Mouse (Mus musculus): ENCODE results near the gene Foxp1.

The Foxp1 gene

DNA sequence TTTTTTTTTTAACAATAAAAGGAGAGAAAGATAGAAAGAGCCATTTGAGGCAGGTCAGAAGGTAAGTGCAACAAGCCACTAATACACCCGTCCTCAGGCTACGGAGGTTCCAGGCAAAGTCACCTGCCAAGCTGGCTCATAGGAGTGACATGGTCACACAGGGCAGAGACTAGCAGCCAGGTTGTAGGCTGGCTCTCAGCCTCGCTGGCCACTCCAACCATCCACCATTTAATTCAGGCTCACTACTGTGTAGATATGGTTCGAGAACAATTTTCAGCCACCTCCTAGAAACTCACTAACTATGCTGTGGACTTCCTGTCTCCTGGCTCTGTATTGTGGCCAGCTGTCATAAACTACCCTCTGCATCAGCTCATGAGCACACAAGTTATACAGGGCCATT lies 161.9 kb downstream of the Foxp1 start:
- DNase-seq (ENCODE audit: low read depth, low spot score): no peak

- DNase-seq (ENCODE audit: low read depth, low spot score): no peak
Measured at GRCm38 (mm10) chr6:99359765-99360499, 162.6 kb downstream of the Foxp1 start.

GRCm38 (mm10) chr6:99359036-99359698 lies 163.4 kb downstream of the Foxp1 start:
- no peak for DNase-seq (ENCODE audit: low read depth, low spot score)

DNA sequence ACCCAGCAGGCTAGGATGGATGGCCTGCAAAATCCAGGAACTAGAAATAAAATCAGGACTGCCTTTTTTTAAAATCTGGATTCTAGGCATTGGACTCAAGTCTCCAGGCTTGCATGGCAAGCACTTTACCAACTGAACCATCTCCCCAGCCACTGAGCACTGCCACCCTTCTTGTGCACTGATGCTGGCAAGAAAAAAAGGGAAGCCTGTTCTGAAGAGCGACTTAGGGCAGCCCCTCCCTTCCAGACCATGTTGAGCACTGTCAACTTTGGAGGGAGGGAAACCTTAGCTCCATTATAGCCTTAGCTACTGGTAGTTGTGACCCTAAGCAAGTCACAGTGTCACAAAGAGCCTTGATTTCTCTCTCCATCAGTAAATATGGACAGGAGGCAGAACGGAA lies 164.6 kb downstream of the Foxp1 start:
- no peak for DNase-seq (ENCODE audit: low read depth, low spot score)

- no peak for DNase-seq (ENCODE audit: low read depth, low spot score)
Measured at GRCm38 (mm10) chr6:99354338-99354737, 168.2 kb downstream of the Foxp1 start.

DNA sequence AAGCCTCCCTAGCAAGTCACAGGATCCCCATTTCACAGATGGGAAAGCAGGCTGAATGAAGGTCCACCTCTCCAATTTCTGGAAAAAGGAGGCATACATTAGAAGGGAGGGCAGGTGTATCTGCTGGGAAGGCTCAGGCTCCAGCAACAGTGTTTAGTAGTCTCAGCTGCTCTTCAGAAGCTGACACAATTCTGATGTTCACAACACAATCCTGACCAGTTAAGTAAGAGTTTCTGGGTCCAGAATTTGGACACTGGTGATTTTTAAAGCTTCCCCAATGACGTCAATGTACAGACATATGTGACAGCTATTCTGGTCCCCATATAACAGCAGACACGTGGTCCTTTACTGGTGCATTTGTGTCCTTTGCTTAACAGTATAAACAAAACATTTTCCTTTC lies 169.1 kb downstream of the Foxp1 start:
- DNase-seq (ENCODE audit: low read depth, low spot score): no peak

- DNase-seq (ENCODE audit: low read depth, low spot score): peak; percentile 67
Measured at GRCm38 (mm10) chr6:99350566-99350965, 172.0 kb downstream of the Foxp1 start.

DNA sequence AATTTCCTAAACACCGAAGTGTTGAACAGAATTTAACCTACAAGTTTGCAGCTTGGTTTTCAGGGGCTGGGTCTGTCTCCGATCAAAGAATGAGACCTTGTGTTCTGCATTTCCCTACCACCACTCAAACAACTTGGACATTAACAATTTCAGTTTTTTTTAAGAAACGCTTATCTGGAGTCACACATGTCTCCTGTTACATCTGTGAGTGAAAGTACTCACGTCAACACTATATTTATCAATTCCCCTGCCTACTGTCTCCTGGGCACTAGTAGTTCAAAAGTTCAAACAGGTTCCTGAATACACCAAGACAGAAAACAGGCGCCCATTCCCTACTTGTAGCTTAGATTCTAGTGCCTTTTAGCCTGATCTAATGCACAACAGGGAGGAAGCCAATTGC lies 172.4 kb downstream of the Foxp1 start:
- DNase-seq (ENCODE audit: low read depth, low spot score): no peak

DNA sequence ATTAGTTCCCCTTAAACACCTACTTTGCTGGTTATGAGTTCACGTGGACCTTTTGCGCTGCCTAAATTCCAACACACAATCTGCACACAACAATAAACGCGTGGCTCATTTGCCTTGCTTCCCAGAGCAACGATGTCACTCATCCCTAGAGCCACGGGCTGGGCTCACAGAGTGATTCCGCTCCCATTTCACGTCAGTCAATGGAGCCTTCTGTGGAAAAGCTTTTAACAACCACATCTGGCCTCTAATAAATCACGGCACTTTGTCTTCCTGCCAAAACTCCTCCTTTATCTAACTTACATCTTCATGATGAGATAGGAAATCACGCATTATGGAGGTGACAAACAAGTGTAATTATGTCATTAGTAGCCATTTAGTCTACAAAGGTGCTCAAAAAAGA lies 174.7 kb downstream of the Foxp1 start:
- DNase-seq (ENCODE audit: low read depth, low spot score): no peak

DNA sequence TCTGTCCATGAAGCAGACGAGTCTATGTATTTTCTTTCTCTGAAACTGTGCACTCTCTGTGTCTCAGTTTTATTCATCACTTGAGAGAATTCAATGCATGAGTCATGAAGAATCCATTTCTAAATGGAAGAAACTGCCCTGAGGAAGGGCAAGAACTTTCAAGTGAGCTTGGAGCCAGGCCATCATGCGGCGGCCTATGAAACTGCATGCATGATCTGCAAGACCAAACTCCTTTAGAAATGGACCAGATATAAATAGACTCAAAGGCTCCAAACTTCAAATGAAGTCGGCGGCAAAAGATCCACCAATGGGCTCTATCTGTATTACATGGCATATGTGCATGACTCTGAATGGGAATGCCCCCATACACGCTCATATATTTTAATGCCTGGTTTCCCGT lies 177.6 kb downstream of the Foxp1 start:
- DNase-seq (ENCODE audit: low read depth, low spot score): no peak

DNA sequence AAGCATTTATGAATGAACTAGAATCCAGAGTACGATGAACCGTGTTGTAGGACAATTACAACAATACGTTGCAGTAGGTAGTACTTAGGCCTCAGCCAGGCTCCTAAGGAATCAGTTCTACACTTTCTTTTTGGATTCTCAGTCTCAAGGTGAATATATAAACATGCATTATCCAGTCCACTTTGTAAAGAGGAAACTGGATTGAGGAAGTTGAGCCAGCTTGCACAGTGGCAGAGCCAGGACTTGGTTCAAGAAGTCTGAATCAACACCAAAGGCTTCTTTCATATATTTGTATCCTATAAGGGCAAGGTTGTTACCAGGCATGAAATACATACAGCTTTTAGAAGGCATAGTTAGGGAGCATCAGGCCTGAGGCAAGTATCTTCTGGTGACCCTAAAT lies 178.2 kb downstream of the Foxp1 start:
- DNase-seq (ENCODE audit: low read depth, low spot score): no peak

GRCm38 (mm10) chr6:99343815-99344214 lies 178.7 kb downstream of the Foxp1 start:
- no peak for DNase-seq (ENCODE audit: low read depth, low spot score)

DNA sequence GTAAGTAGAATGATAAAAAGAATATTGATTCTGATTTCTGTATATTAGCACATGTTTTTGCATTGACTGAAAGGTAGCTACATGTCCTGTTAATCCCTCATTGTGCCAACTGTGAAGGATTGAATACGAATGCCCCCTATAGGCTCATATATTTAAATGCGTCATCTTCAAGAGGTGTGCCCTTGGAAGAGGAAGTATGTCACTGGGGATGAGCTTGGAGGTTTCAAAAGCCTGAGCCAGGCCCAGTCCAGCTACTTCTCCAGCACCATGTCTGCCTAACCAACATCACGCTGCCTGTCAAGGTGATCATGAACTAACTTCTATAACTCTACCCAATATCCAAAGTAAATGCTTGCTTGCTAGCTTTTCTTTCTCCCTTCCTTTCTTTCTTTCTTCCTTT lies 180.1 kb downstream of the Foxp1 start:
- DNase-seq (ENCODE audit: low read depth, low spot score): no peak

DNA sequence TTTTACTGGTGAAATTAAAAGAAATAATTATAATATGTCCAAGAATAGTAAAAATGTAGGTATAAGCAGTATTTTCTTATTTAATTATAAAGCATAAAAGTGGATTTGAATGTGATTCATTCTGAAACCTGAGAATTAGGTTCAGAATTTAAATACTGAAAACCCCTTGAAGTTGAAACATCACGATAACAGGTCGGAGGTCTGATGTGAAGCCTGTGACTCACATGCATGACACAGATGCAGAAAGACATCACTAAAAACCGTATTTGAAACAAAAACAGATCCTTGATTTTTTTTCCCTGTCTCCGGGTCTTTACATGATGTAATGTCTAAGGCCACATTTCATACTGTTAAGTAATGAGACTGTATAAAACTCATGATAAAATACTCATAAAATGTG lies 181.6 kb downstream of the Foxp1 start:
- DNase-seq (ENCODE audit: low read depth, low spot score): peak; percentile 69

GRCm38 (mm10) chr6:99339986-99340721 lies 182.4 kb downstream of the Foxp1 start:
- no peak for DNase-seq (ENCODE audit: low read depth, low spot score)

- no peak for DNase-seq (ENCODE audit: low read depth, low spot score)
Measured at GRCm38 (mm10) chr6:99339343-99339620, 183.2 kb downstream of the Foxp1 start.

- no peak for DNase-seq (ENCODE audit: low read depth, low spot score)
Measured at GRCm38 (mm10) chr6:99338593-99339342, 183.8 kb downstream of the Foxp1 start.

DNA sequence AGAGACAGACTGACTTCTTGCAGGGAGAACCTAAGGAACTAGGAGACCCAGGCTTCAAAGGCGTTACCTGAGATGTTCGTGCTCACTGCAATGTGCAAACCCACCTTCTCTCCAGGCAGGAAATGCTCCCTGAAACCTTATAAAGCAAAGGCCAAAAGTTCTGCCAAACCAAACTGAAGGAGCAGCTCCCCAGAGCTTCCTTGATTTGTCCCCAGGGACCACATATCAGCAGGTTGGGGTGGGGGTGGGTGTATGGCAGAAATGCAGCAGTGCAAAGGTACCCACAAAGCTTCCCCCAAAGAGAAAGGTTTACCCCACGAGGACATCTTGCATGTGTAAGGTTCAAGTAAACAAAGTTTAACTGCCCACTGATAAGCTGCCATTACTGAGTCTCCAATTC lies 184.3 kb downstream of the Foxp1 start:
- no peak for DNase-seq (ENCODE audit: low read depth, low spot score)

DNA sequence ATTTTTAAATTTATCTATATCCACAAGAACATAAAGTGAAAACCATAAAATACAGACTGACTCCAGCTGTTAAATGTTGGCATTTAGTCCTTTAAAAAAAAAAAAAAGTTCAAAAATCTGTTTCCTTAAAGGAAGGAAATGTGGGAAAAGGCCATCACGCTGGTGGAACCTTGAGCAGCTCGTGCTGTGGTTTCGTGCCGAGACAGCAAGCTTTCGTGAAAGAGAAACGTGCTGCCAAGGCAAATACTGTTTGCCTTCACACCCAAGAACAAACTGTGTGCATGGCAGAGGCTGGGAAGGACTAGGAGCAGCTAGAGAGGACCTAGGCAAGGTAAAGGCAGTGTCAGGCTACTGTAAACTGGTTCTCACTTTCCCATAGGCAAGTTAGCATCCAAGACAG lies 184.9 kb downstream of the Foxp1 start:
- no peak for DNase-seq (ENCODE audit: low read depth, low spot score)

DNA sequence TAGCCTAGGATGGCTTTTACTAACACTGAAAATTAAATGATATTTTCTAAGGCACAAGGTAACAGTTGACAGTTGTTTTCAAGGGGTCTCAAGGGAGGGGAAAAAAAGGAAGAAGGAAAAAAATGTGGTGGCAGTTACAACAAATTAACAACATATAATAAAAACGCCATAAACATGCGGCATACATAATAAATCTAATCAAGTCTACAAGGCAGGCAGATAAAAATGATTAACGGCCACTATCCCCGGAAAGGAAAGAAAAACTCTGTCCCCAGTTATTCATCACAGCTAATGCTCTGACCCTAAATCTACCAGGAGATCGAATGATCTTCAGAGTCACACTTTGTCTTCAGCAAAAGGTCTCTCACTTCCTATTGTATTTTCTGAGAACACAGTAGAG lies 186.3 kb downstream of the Foxp1 start:
- DNase-seq (ENCODE audit: low read depth, low spot score): no peak

DNA sequence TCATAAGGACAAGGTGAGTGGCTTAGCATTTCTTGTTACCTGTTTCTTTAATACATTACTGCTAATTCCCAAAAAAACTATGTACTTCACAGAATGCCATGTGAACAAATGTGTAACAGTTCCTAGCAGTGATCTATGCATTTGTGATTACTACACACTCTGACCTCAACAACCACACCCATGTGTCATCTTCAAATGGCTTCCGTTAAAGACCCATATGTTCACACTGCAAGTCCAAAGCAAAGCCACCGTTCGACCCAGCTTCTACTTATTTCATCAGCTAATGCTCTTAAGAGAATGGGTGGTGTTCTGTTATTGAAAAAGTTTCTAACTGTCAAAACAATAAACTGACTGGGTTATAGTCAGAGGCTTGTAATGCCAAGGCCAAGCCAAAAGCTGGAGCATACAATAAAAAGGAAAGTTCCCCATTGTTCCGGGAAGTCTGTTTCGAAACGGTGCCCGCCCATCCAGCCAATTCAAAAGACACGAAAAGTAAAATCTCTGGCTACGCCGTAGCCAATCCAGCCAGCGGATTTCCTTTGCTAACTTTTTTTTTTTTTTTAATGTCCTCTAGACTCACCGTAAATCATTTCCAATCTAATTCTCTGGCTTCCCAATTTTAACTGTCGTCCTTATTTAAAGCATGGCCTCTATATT lies 187.2 kb downstream of the Foxp1 start:
- DNase-seq (ENCODE audit: low read depth, low spot score): no peak

- no peak for DNase-seq (ENCODE audit: low read depth, low spot score)
Measured at GRCm38 (mm10) chr6:99334255-99334654, 188.3 kb downstream of the Foxp1 start.

Data from CD4-positive, CD25-positive, alpha-beta regulatory T cell, adult 2 months (primary cell).